Mouse (Mus musculus): ENCODE data around the gene Gm42906.

GRCm38 (mm10) chr5:151274265-151274664 is 153.7 kb downstream of the Gm42906 start:
- TF ChIP-seq GATA1 (IDR thresholded peaks at IDR 0.05; ENCODE audit: low read length) (no peak), TAL1 (IDR thresholded peaks at IDR 0.05; ENCODE audit: low read length) (no peak)
